Mouse (Mus musculus) testis, adult 2 months (tissue): ENCODE measurements at regions not wholly inside any gene's neighbourhood (a gene's known extent, or its start where the extent isn't known, plus 50 kb on each side); places are given as distances from the start of the nearest gene placed in this dataset.
A peak's percentile ranks its signal among the peaks of the same experiment; 100 is the strongest.

Source experiments
- H3K27ac ChIP-seq: fragments of 200-500 bp; 2 replicates; pipeline ENCODE4 v1.5.1; 2012; ENCODE audit warnings: low read depth, low read length; ENCODE audit not compliant: control insufficient read depth, insufficient read depth
- H3K27me3 ChIP-seq: fragments of 200-500 bp; 2 replicates; pipeline ENCODE4 v1.6.1; 2012; ENCODE audit warnings: mild to moderate bottlenecking, low read length, moderate library complexity; ENCODE audit not compliant: control insufficient read depth, insufficient read depth
- H3K36me3 ChIP-seq: fragments of 200-500 bp; 2 replicates; pipeline ENCODE4 v1.6.1; 2012; ENCODE audit warnings: mild to moderate bottlenecking, low read length; ENCODE audit not compliant: control insufficient read depth, insufficient read depth
- H3K4me1 ChIP-seq: fragments of 200-500 bp; 2 replicates; pipeline ENCODE4 v1.6.1; 2012; ENCODE audit warnings: low read length; ENCODE audit not compliant: control insufficient read depth, insufficient read depth
- H3K4me3 ChIP-seq: fragments of 200-500 bp; 2 replicates; pipeline ENCODE4 v1.5.1; 2012; ENCODE audit warnings: low read depth, mild to moderate bottlenecking, low read length, moderate library complexity, mixed read lengths; ENCODE audit not compliant: control insufficient read depth
- CTCF ChIP-seq: fragments of 200-500 bp; IDR thresholded peaks from 2 replicates; pipeline ENCODE4 v1.5.1; 2012; ENCODE audit warnings: low read depth, mild to moderate bottlenecking, inconsistent platforms, low read length, moderate library complexity; ENCODE audit not compliant: control insufficient read depth, insufficient read depth, insufficient replicate concordance
- POLR2A ChIP-seq: fragments of 200-500 bp; IDR thresholded peaks from 2 replicates; pipeline ENCODE4 v1.6.1; 2012; ENCODE audit warnings: low read depth, mild to moderate bottlenecking, inconsistent platforms, low read length, moderate library complexity; ENCODE audit not compliant: control insufficient read depth

DNA sequence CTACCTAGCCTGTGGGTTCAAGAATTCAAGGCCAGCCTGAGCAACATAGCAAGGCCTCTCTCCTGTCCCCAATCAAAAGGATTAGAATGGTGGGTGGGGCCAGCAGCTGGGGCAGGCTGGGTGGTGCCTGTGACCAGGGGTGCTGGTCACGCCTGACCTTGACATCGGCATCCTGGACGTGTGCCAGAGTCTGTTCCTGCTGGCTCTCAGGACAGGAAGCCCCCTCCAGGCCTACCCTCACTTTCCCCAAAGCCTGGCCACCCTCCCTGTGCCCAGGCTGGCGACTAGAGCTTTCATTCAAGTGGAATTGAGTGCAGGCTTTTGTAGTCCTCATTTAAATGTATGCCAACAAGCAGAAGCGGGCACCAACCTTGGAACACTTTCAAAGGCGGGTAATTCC, 73.7 kb upstream of the Nkd1 start:
- peaks cover 5% of the 10 kb centered on the region; the same call in 1 of the 2 replicates for H3K4me1 ChIP-seq
- TF ChIP-seq CTCF (no peak), POLR2A (no peak)
- H3K27me3 ChIP-seq, result no peaks in the 10 kb centered on the region
- no peak overlapping the region for H3K4me3 ChIP-seq
- H3K36me3 ChIP-seq, result no peaks in the 10 kb centered on the region
- no peak overlapping the region for H3K27ac ChIP-seq

DNA sequence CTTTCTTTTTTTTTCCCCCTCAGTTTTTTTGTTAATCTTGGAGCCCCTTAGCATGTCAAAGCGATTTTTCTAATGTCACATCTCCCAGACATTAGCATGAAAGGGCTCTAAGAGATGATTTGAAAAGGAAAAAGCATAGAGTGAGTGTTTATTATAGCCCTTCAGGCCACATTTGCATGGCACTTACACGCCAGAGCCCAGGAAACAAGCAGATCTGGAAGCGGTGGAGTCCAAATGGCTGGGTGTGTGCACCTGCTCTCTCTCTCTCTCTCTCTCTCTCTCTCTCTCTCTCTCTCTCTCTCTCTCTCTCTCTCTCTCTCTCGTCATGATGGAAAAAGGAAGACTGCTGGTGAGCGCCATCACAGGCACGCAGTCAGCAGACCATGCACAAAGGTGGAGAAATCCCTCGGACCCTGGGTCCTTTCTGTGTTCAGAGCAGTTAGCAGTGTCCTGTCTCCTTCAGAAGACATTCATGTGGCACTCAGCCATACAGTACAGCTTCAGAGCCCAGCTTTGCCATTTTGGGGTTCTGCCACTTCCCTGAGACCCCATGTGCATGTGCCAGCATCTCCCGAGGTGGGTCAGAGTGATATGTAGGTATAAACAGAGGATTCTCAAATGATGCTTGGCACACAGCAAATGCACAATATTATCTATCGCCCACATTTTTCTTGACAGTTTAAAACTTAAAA, 73.2 kb upstream of the Nkd1 start:
- Histone ChIP-seq H3K27me3 (no peaks in the 10 kb centered on the region), H3K36me3 (no peaks in the 10 kb centered on the region), H3K27ac (no peak overlapping the region), H3K4me3 (no peak overlapping the region), H3K4me1 (peaks cover 5% of the 10 kb centered on the region; the same call in 1 of the 2 replicates)
- TF ChIP-seq CTCF (no peak), POLR2A (no peak)

DNA sequence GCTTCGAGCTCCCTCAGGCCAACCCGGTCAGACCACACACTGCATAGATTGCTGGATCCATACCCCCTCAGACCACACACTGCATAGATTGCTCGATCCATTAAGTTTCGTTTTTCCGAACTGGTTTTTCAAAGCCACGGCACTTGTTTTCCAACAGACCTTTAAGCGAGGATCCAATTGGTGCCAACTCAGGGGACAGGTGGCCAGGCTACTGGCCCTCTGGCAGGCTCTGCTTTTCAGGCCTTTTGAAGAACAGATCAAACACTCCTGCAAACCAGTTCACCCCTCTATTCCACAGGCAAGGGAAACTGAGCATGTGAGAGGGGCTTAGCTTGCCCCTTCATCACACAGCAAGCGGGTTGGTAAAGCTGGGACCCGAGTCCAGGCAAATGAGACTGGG, 72.2 kb upstream of the Nkd1 start:
- Histone ChIP-seq H3K27ac (no peak overlapping the region), H3K27me3 (peaks cover 2% of the 10 kb centered on the region; the same call in 1 of the 2 replicates), H3K4me3 (no peak overlapping the region), H3K36me3 (no peaks in the 10 kb centered on the region), H3K4me1 (peaks cover 8% of the 10 kb centered on the region)
- TF ChIP-seq CTCF (no peak), POLR2A (no peak)

- no peak for TF ChIP-seq POLR2A
- TF ChIP-seq CTCF, result no peak
- Histone ChIP-seq H3K4me3 (no peak overlapping the region), H3K27me3 (peaks cover 2% of the 10 kb centered on the region; the same call in 1 of the 2 replicates), H3K36me3 (no peaks in the 10 kb centered on the region), H3K27ac (no peak overlapping the region), H3K4me1 (peaks cover 8% of the 10 kb centered on the region)
Observed at GRCm38 (mm10) chr8:88449534-88449933, 71.6 kb upstream of the Nkd1 start.

- peaks cover 2% of the 10 kb centered on the region; the same call in 1 of the 2 replicates for H3K27me3 ChIP-seq
- no peak overlapping the region for H3K27ac ChIP-seq
- no peaks in the 10 kb centered on the region for H3K36me3 ChIP-seq
- no peak overlapping the region for H3K4me3 ChIP-seq
- peaks cover 14% of the 10 kb centered on the region for H3K4me1 ChIP-seq
- TF ChIP-seq CTCF (0 out of 2 replicates have a peak, but pooled peaks have one; percentile 3), POLR2A (no peak)
Observed at GRCm38 (mm10) chr8:88450864-88451657, 70.1 kb upstream of the Nkd1 start.

DNA sequence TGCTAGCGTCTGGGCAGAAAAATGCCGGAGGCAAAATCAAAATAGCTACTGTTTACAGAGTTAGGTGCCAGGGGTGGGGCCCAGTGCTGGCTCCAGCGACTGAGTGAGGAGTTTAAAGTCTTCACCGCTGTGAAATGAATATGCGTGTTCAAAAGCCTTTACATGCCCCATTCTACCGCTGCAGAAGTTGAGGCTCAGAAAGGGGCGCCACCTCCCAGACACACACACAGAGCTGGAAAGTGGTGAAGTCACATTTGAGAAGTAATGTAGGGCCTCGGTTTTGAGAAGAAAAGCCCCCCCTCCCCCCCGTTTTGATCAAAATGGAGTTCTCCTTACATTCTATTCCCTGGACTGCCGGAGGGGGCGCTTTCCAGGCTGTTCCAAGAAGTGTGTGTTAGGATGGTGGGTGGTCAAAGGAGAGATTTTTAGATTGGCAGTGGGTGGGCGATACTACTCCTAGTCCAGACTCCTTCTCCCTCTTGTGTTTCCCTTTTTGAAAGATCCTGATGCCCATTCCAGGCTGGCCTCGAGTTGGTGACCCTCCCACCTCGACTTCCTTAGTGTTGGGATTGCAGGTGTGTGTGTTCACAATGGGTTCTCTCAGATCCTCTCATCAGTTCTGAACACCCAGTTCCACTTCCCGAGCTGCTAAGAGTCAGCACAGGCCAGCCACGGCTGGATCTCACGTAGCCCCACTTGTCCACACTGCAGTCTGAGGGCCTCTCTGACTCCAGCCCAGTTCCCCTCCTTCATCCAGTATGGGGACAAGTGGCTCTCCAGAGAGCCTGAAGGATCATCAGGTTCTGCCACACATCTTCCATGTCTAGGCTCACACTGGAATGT, 69.3 kb upstream of the Nkd1 start:
- Histone ChIP-seq H3K27me3 (peaks cover 2% of the 10 kb centered on the region; the same call in 1 of the 2 replicates), H3K27ac (no peak overlapping the region), H3K4me3 (no peak overlapping the region), H3K4me1 (peaks cover 14% of the 10 kb centered on the region), H3K36me3 (no peaks in the 10 kb centered on the region)
- TF ChIP-seq CTCF, result no peak
- TF ChIP-seq POLR2A, result 0 out of 2 replicates have a peak, but pooled peaks have one; percentile 11

DNA sequence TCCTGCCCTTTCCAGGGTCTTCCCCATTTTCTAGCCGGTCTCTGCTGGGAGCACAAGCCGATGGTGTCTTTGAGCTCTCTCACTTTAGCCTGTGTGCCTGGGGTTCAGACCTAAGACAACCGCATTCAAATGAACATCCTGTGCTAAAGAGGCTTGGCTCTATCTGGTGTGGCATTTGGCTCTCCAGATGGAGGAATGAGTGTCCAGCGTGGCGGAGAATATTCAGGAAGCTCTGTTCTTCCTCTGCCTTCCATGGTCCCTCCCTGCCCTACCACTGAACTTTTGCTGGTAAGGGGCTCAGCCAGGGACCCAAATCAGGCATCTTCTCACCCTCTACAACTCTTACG, 68.7 kb upstream of the Nkd1 start:
- H3K4me3 ChIP-seq, result no peak overlapping the region
- H3K36me3 ChIP-seq, result no peaks in the 10 kb centered on the region
- no peak for TF ChIP-seq POLR2A
- no peak for TF ChIP-seq CTCF
- no peak overlapping the region for H3K27ac ChIP-seq
- peaks cover 2% of the 10 kb centered on the region; the same call in 1 of the 2 replicates for H3K27me3 ChIP-seq
- peaks cover 14% of the 10 kb centered on the region for H3K4me1 ChIP-seq
